Mouse (Mus musculus) kidney, adult 2 months (tissue): ENCODE results near the gene Slc9a7.

Experiments
- CTCF ChIP-seq: fragments of 200-500 bp; conservative IDR thresholded peaks from 2 replicates; pipeline ENCODE4 v1.5.1; 2011; ENCODE audit warnings: low read depth, mild to moderate bottlenecking, control low read depth, low read length, moderate library complexity, mixed read lengths; ENCODE audit not compliant: insufficient read depth, insufficient read length
- POLR2A ChIP-seq: fragments of 200-500 bp; IDR thresholded peaks from one replicate; pipeline ENCODE4 v1.6.1; 2011; ENCODE audit warnings: low read depth, low read length, control low read depth

DNA sequence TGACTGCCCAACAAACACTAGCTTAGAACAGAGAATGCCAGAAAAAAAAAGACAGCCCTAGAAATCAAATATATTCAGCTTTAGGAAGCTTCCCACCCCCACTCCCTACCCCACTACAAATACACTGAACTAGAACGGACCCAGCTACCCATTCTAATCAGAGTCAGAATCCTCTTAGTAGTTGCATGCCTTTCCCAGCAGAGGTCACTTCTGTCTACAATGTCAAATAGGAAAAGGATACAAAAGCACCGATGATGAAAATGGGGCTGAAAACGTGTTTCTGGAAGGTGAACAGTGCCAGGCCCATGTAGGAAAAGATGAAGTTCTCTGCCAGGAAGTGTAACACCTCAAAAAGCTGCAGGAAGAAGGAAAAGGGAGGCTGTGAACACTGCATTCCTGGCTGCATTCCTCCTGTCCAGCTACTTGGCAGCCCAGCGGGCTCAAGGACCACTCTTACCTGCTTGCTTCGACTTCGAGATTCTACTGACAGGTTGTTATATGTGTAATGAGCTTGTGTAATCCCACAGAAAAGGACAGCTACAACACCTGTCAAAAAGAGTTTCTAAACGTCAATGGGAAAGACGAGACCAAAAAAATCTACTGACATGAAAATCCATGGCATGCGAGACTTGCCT is 129.8 kb downstream of the Slc9a7 start:
- TF ChIP-seq CTCF (no peak), POLR2A (no peak)
